Comparison of ENCODE assay signal across 8 mouse cellular contexts in the genomic region with DNA sequence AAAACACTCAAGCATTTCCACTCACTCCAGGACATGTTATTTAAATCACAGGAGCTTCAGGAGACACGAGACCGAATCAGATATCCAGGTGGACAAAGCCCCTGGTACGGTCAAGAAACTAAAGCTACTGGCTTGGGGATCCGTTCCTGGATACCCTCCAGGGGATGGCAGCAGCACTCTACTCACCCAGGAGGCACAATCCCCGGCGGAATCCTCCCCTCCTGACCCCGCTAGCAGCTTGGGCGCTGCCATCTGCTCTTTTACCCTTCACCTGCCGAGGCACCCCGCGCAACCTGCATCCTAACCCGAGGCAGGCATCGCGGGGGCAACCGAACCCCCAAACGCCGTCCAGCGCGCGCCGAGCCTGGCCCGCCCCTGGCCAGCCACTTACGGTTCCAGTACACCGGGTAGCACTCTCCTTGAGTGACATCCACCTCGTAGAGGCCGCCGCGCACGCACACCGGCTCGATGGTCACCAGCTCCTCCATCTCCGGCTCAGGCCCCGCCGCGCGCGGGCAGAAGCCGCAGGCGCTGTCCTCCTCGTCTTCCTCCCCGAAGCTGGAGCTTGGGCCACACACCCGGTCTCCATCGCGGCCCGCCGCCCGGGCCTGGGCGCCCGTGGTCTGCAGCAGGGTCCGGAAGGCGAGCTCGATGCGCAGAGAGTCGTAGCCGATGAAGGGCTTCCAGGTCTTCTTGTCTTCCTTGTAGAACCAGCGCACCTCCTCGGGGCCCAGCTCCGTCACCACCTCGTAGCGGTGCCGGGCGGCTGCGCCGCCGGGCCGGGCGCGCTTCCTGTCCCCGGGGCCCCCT. TPM values are rescaled to one million over a fixed set of nuclear protein-coding genes. Genes with fewer than 3 reads are reported as not detected.
DNase-seq lines count a peak whose midpoint lies in the region; ATAC-seq and TF ChIP-seq lines count a peak whose summit lies in the region.

No protein-coding gene starts in this region.

- no peaks in the 10 kb centered on the region for H3K27me3 ChIP-seq in embryonic facial prominence, embryonic 13.5 days
- no peaks in the 10 kb centered on the region for H3K27me3 ChIP-seq in myocyte (ENCODE audit: control insufficient read depth, insufficient read depth, insufficient read length)

- H3K36me3 ChIP-seq in embryonic facial prominence, embryonic 13.5 days: no peaks in the 10 kb centered on the region
- H3K36me3 ChIP-seq in myocyte (ENCODE audit: control insufficient read depth, insufficient read depth): no peaks in the 10 kb centered on the region

- peak; percentile 31 to 66 for DNase-seq in urinary bladder, adult 18-20 months (ENCODE audit: low spot score in 2 of 2)
- DNase-seq in urinary bladder, postnatal 10 days (ENCODE audit: low spot score): no peak
- DNase-seq in heart, adult 8-10 months (ENCODE audit: low spot score): peak; percentile 21
- peak; percentile 30 to 40 for DNase-seq in kidney, adult 8-10 months
- peak; percentile 71 for DNase-seq in liver
- peak; percentile 61 to 83 for DNase-seq in spleen, postnatal 4 days (ENCODE audit: low spot score in 2 of 2)

- H3K4me3 ChIP-seq in embryonic facial prominence, embryonic 13.5 days: peak overlapping the region; percentile 83
- H3K4me3 ChIP-seq in myocyte: peak overlapping the region; percentile 45

- ATAC-seq in embryonic facial prominence, embryonic 13.5 days (ENCODE audit: insufficient number of reproducible peaks, insufficient read depth, low FRiP score, low TSS enrichment, low read depth): peak; percentile 39

- peak overlapping the region; percentile 84 for H3K9ac ChIP-seq in embryonic facial prominence, embryonic 13.5 days

- H3K9me3 ChIP-seq in embryonic facial prominence, embryonic 13.5 days: no peaks in the 10 kb centered on the region

- peak overlapping the region; percentile 80 for H3ac ChIP-seq in myocyte (ENCODE audit: control insufficient read depth, insufficient read length)

- no peak for TF ChIP-seq POLR2A in myocyte (IDR thresholded peaks at IDR 0.05; ENCODE audit: insufficient read length, low read depth)

- WGBS in embryonic facial prominence, embryonic 13.5 days: under 1% methylated on average over 65 of the region's 69 CpGs

- H3K4me1 ChIP-seq in embryonic facial prominence, embryonic 13.5 days: peaks cover 26% of the 10 kb centered on the region

- H3K4me2 ChIP-seq in embryonic facial prominence, embryonic 13.5 days: peak overlapping the region; percentile 99
- peak overlapping the region; percentile 76 for H3K4me2 ChIP-seq in myocyte (ENCODE audit: low read depth)

- peak overlapping the region; percentile 90 for H3K27ac ChIP-seq in embryonic facial prominence, embryonic 13.5 days

- peaks cover 14% of the 10 kb centered on the region for H3K79me2 ChIP-seq in myocyte (ENCODE audit: control insufficient read depth, insufficient read depth)

TF ChIP-seq in myocyte, 11 proteins besides CTCF, POLR2A, EP300 and RAD21:
- TF ChIP-seq MAX (IDR thresholded peaks at IDR 0.05; ENCODE audit: low read depth) (no peak), USF1 (IDR thresholded peaks at IDR 0.05; ENCODE audit: low read depth) (no peak), TCF12 (IDR thresholded peaks at IDR 0.05; ENCODE audit: insufficient read depth, poor library complexity, severe bottlenecking) (no peak), MYOG (IDR thresholded peaks at IDR 0.05; ENCODE audit: control insufficient read depth in 1 of 3, insufficient read depth in 1 of 3, insufficient read length in 2 of 3, low read depth in 2 of 3) (no peak), REST (IDR thresholded peaks at IDR 0.05; ENCODE audit: insufficient read depth, insufficient read length) (no peak), E2F4 (IDR thresholded peaks at IDR 0.05; ENCODE audit: insufficient read depth) (no peak), POLR2AphosphoS2 (IDR thresholded peaks at IDR 0.05; ENCODE audit: insufficient read length, low read depth) (no peak), MYOD1 (IDR thresholded peaks at IDR 0.05; ENCODE audit: control insufficient read depth in 1 of 3, insufficient read length in 2 of 3, low read depth in 2 of 3) (no peak), TCF3 (IDR thresholded peaks at IDR 0.05; ENCODE audit: insufficient read length, low read depth) (no peak), SRF (IDR thresholded peaks at IDR 0.05; ENCODE audit: control insufficient read depth, insufficient read length, low read depth) (no peak), CEBPB (IDR thresholded peaks at IDR 0.05; ENCODE audit: insufficient read depth, poor library complexity, severe bottlenecking) (no peak)

RNA-seq across cellular contexts. Expression of a gene that starts 0.9 kb away (rescaled TPM):
- polyA plus RNA-seq in embryonic facial prominence, embryonic 13.5 days (2015; fragmentation: Nextera tagmentation; extraction: Ambion mirVana): 6.8 and 8.8 TPM in 2 replicates
- 10 to 100 TPM in 3 of 4 experiments, 1 to 10 TPM in 1; 8.9 to 10.8 (median 10.3) TPM for total RNA-seq in heart, adult 8-10 months (2022)
- 5.5 TPM for polyA plus RNA-seq in myocyte (2012; fragmentation: generic; extraction: Trizol)
